Mouse (Mus musculus): ENCODE data around the gene Fkbp5. TPM values are rescaled to one million over a fixed set of nuclear protein-coding genes. Genes with fewer than 3 reads are reported as not detected.
A peak's percentile ranks its signal among the peaks of the same experiment; 100 is the strongest.

Gene Fkbp5
- polyA plus RNA-seq, 1 experiment from 2014 or later = 10.0 TPM

DNA sequence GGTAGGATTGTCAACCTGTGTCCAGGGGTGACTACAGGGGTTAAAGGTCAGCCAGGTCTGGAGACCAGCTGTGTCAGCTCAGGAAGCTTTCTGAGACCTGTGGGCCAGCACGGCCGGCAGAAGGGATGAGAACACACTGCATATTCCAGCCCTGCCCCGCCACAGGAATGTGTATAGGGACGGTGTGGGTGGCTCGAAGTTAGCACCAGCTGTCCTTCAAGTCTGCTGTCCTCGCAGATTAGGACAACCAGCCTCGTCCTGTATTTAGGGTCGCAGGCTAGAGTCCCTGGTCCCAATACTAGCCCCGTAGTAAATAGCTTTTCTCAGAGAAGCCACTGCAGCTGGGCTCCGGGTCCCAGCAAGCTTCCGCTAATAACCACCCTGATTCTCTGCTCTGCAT lies 31.2 kb upstream of the Fkbp5 start:
- no peaks in the 10 kb centered on the region for H3K27me3 ChIP-seq (ENCODE audit: control insufficient read depth, insufficient read depth, low read length)
- H3K4me2 ChIP-seq (replicated peaks; ENCODE audit: low read depth, low read length) = no peak overlapping the region
- H3K9me3 ChIP-seq (ENCODE audit: control insufficient read depth, low read length) = no peaks in the 10 kb centered on the region
- 66% methylated on average over 11 of the region's 11 CpGs for WGBS
- no peaks in the 10 kb centered on the region for H3K36me3 ChIP-seq (ENCODE audit: control insufficient read depth, insufficient read depth, low read length)
- H3K27ac ChIP-seq (ENCODE audit: low read depth, low read length) = no peak overlapping the region
- H3K4me1 ChIP-seq (ENCODE audit: control insufficient read depth, insufficient read depth, low read length) = no peaks in the 10 kb centered on the region
- no peak overlapping the region for H3K9ac ChIP-seq (ENCODE audit: low read depth, low read length)
- H3K4me3 ChIP-seq (ENCODE audit: low read length) = no peak overlapping the region
- no peak for ATAC-seq (ENCODE audit: low FRiP score, low TSS enrichment)

DNA sequence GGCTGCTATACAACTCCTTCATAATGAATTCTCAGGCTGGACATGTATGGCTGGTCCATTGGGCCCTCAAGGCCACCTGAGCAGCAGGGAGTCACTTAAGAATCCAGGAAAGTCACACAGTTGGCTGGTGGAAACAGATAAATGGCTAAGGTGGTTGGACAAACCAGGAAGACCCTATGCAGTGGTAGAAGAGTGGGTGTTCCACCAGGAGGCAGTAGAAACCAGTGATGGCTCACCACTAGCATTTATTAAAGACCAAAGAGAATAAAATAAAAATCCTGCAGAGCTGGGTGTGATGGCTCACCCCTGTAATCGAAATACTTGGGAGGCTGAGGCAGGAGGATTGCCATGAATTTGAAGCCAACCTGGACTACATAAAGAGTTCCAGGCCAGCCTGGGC lies 29.6 kb upstream of the Fkbp5 start:
- ATAC-seq (ENCODE audit: low FRiP score, low TSS enrichment) = no peak
- Histone ChIP-seq H3K9me3 (ENCODE audit: control insufficient read depth, low read length) (peaks cover under 1% of the 10 kb centered on the region; the same call in 1 of the 2 replicates), H3K27me3 (ENCODE audit: control insufficient read depth, insufficient read depth, low read length) (no peaks in the 10 kb centered on the region), H3K36me3 (ENCODE audit: control insufficient read depth, insufficient read depth, low read length) (no peaks in the 10 kb centered on the region), H3K4me3 (ENCODE audit: low read length) (no peak overlapping the region), H3K4me1 (ENCODE audit: control insufficient read depth, insufficient read depth, low read length) (no peaks in the 10 kb centered on the region), H3K4me2 (replicated peaks; ENCODE audit: low read depth, low read length) (no peak overlapping the region), H3K9ac (ENCODE audit: low read depth, low read length) (no peak overlapping the region), H3K27ac (ENCODE audit: low read depth, low read length) (no peak overlapping the region)
- 95% methylated on average over 1 of the region's 1 CpGs for WGBS

- H3K4me3 ChIP-seq (ENCODE audit: low read length) = no peak overlapping the region
- 53% methylated on average over 12 of the region's 12 CpGs for WGBS
- H3K4me2 ChIP-seq (replicated peaks; ENCODE audit: low read depth, low read length) = no peak overlapping the region
- ATAC-seq (ENCODE audit: low FRiP score, low TSS enrichment) = no peak
- peaks cover 10% of the 10 kb centered on the region; the same call in 1 of the 2 replicates for H3K9me3 ChIP-seq (ENCODE audit: control insufficient read depth, low read length)
- H3K36me3 ChIP-seq (ENCODE audit: control insufficient read depth, insufficient read depth, low read length) = no peaks in the 10 kb centered on the region
- H3K9ac ChIP-seq (ENCODE audit: low read depth, low read length) = no peak overlapping the region
- H3K27ac ChIP-seq (ENCODE audit: low read depth, low read length) = no peak overlapping the region
- no peaks in the 10 kb centered on the region for H3K27me3 ChIP-seq (ENCODE audit: control insufficient read depth, insufficient read depth, low read length)
- no peaks in the 10 kb centered on the region for H3K4me1 ChIP-seq (ENCODE audit: control insufficient read depth, insufficient read depth, low read length)
Measured at GRCm38 (mm10) chr17:28537881-28538280, 20.6 kb upstream of the Fkbp5 start.

DNA sequence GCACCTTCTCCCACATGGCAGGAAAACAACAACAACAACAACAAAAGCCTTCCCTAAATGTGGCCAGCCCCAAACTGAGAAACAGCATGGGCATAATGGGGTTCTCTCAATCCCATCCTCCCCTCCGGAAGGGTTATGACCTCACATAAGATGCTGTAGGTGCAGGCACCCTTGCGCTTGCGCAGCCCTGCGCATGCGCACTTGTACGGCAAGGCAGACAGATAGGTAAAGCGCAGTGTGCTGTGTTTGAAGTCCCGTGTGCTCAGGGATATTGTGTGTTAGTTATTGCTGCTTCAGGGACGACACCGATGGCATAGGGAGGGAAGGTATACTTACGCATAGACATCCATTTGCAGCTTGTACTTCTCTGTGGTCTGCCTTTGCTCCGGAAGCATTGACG lies 16.0 kb upstream of the Fkbp5 start:
- H3K4me3 ChIP-seq (ENCODE audit: low read length) = no peak overlapping the region
- ATAC-seq (ENCODE audit: low FRiP score, low TSS enrichment) = no peak
- no peaks in the 10 kb centered on the region for H3K4me1 ChIP-seq (ENCODE audit: control insufficient read depth, insufficient read depth, low read length)
- no peaks in the 10 kb centered on the region for H3K36me3 ChIP-seq (ENCODE audit: control insufficient read depth, insufficient read depth, low read length)
- no peak overlapping the region for H3K27ac ChIP-seq (ENCODE audit: low read depth, low read length)
- 89% methylated on average over 13 of the region's 13 CpGs for WGBS
- no peak overlapping the region for H3K9ac ChIP-seq (ENCODE audit: low read depth, low read length)
- no peaks in the 10 kb centered on the region for H3K27me3 ChIP-seq (ENCODE audit: control insufficient read depth, insufficient read depth, low read length)
- no peaks in the 10 kb centered on the region for H3K9me3 ChIP-seq (ENCODE audit: control insufficient read depth, low read length)
- H3K4me2 ChIP-seq (replicated peaks; ENCODE audit: low read depth, low read length) = no peak overlapping the region

GRCm38 (mm10) chr17:28532557-28532956 lies 15.2 kb upstream of the Fkbp5 start:
- ATAC-seq (ENCODE audit: low FRiP score, low TSS enrichment) = no peak
- 77% methylated on average over 7 of the region's 7 CpGs for WGBS
- Histone ChIP-seq H3K9me3 (ENCODE audit: control insufficient read depth, low read length) (no peaks in the 10 kb centered on the region), H3K4me1 (ENCODE audit: control insufficient read depth, insufficient read depth, low read length) (peaks cover 3% of the 10 kb centered on the region; the same call in 1 of the 2 replicates), H3K27ac (ENCODE audit: low read depth, low read length) (no peak overlapping the region), H3K4me3 (ENCODE audit: low read length) (no peak overlapping the region), H3K36me3 (ENCODE audit: control insufficient read depth, insufficient read depth, low read length) (no peaks in the 10 kb centered on the region), H3K9ac (ENCODE audit: low read depth, low read length) (no peak overlapping the region), H3K27me3 (ENCODE audit: control insufficient read depth, insufficient read depth, low read length) (no peaks in the 10 kb centered on the region), H3K4me2 (replicated peaks; ENCODE audit: low read depth, low read length) (no peak overlapping the region)

DNA sequence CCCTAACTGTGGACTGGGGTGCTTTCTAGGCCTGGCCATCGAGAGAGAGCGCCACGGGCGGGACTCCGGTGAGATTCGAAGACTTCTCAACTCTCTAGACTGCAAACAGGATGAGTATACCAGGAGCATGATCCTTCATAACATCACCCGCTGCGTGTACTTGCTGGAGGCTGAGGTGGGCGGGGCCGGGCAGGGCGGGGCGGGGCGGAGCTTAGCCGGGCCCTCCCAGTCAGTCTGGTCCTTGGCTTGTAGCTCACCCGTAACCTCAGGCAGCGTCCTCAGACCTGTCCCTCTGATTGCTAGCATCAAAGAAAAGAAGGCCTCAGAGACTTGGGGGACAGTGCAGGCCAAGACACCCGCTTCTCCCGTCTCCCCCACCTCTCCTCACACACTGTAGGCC lies 14.6 kb upstream of the Fkbp5 start:
- no peaks in the 10 kb centered on the region for H3K9me3 ChIP-seq (ENCODE audit: control insufficient read depth, low read length)
- H3K36me3 ChIP-seq (ENCODE audit: control insufficient read depth, insufficient read depth, low read length) = no peaks in the 10 kb centered on the region
- ATAC-seq (ENCODE audit: low FRiP score, low TSS enrichment) = 0 out of 2 replicates have a peak, but pooled peaks have one; percentile 18
- H3K4me3 ChIP-seq (ENCODE audit: low read length) = no peak overlapping the region
- H3K27me3 ChIP-seq (ENCODE audit: control insufficient read depth, insufficient read depth, low read length) = no peaks in the 10 kb centered on the region
- peaks cover 5% of the 10 kb centered on the region; the same call in 1 of the 2 replicates for H3K4me1 ChIP-seq (ENCODE audit: control insufficient read depth, insufficient read depth, low read length)
- H3K27ac ChIP-seq (ENCODE audit: low read depth, low read length) = no peak overlapping the region
- peak overlapping the region; percentile 13 for H3K4me2 ChIP-seq (replicated peaks; ENCODE audit: low read depth, low read length)
- H3K9ac ChIP-seq (ENCODE audit: low read depth, low read length) = no peak overlapping the region
- 12% methylated on average over 18 of the region's 18 CpGs for WGBS

DNA sequence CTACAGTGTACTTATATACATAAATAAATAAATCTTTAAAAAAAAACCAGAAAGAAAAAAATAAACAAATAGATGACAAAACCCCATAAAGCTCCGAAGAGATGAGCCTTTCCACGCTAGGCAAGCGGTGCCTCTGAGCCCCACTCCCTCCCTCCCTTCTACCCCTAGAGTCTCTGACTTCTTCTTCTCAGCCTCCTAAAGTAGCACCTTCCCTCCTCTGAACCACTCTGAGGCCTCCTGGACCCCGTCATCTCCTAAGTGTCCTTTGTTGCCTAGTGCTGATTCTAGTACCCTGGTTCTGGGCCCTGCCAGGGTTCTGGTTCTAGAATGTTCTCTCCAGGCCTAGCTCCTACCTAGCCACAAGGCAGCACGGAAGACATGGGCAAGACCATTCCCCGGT lies 13.2 kb upstream of the Fkbp5 start, which contains the start of gene Armc12:
TSS of gene Armc12 (plus strand) at position 301 of the 400 bp plus-strand sequence.
- H3K4me2 ChIP-seq (replicated peaks; ENCODE audit: low read depth, low read length) = no peak within 1 kb of the TSS

DNA sequence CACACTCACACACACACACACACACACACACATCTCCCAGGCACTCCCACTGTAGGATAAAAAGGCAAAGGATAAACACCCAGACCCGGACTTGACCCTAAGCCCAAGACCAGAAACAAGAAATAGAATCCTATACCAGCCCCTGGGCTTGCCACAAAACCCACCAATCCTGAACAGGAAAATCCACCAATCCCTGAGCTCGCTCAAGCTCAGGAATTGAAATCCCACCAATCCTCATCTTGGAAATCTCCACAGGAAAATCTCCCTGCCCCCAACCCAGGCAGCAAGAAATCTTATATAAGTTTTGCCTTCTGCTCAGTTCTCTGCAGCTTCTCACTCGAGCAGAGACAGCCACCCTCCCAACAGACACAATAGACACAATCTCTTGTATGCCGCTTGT lies 11.8 kb upstream of the Fkbp5 start:
- Histone ChIP-seq H3K27me3 (ENCODE audit: control insufficient read depth, insufficient read depth, low read length) (no peaks in the 10 kb centered on the region), H3K4me1 (ENCODE audit: control insufficient read depth, insufficient read depth, low read length) (peaks cover 5% of the 10 kb centered on the region; the same call in 1 of the 2 replicates), H3K36me3 (ENCODE audit: control insufficient read depth, insufficient read depth, low read length) (no peaks in the 10 kb centered on the region), H3K4me3 (ENCODE audit: low read length) (no peak overlapping the region), H3K9ac (ENCODE audit: low read depth, low read length) (no peak overlapping the region), H3K4me2 (replicated peaks; ENCODE audit: low read depth, low read length) (no peak overlapping the region), H3K27ac (ENCODE audit: low read depth, low read length) (no peak overlapping the region), H3K9me3 (ENCODE audit: control insufficient read depth, low read length) (no peaks in the 10 kb centered on the region)
- ATAC-seq (ENCODE audit: low FRiP score, low TSS enrichment) = no peak
- 65% methylated on average over 4 of the region's 4 CpGs for WGBS

More for the DNA sequence above, 13.2 kb upstream of the Fkbp5 start, which contains the start of gene Armc12:
- 86% methylated on average over 6 of the region's 6 CpGs for WGBS
- Histone ChIP-seq H3K9ac (ENCODE audit: low read depth, low read length) (no peak within 1 kb of the TSS), H3K27ac (ENCODE audit: low read depth, low read length) (no peak within 1 kb of the TSS), H3K9me3 (ENCODE audit: control insufficient read depth, low read length) (no peaks in the 10 kb centered on the region), H3K4me1 (ENCODE audit: control insufficient read depth, insufficient read depth, low read length) (peaks cover 5% of the 10 kb centered on the region; the same call in 1 of the 2 replicates), H3K36me3 (ENCODE audit: control insufficient read depth, insufficient read depth, low read length) (no peaks in the 10 kb centered on the region), H3K4me3 (ENCODE audit: low read length) (no peak within 1 kb of the TSS), H3K27me3 (ENCODE audit: control insufficient read depth, insufficient read depth, low read length) (no peaks in the 10 kb centered on the region)
- no peak for ATAC-seq (ENCODE audit: low FRiP score, low TSS enrichment)

DNA sequence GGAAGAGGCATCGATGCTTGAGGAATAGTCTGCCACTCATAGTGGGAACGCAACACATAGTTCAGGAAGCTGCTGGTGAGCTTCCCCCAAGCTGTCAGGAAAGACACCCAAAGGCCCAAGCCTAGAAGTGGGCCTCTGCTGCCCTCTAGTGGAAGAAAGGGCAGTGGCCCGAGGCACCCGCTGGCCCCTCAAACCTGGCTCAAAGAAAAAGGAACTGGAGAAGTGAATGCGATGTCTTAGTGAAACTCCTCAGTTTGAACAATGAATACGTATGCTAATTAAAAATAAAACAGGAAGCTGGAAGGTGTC lies 10.7 kb upstream of the Fkbp5 start:
- Histone ChIP-seq H3K4me3 (ENCODE audit: low read length) (no peak overlapping the region), H3K9ac (ENCODE audit: low read depth, low read length) (no peak overlapping the region), H3K9me3 (ENCODE audit: control insufficient read depth, low read length) (no peaks in the 10 kb centered on the region), H3K27ac (ENCODE audit: low read depth, low read length) (no peak overlapping the region), H3K4me2 (replicated peaks; ENCODE audit: low read depth, low read length) (no peak overlapping the region; the same call in 1 of the 2 replicates), H3K36me3 (ENCODE audit: control insufficient read depth, insufficient read depth, low read length) (no peaks in the 10 kb centered on the region), H3K27me3 (ENCODE audit: control insufficient read depth, insufficient read depth, low read length) (no peaks in the 10 kb centered on the region), H3K4me1 (ENCODE audit: control insufficient read depth, insufficient read depth, low read length) (peaks cover 8% of the 10 kb centered on the region; the same call in 1 of the 2 replicates)
- WGBS = under 1% methylated on average over 6 of the region's 6 CpGs
- no peak for ATAC-seq (ENCODE audit: low FRiP score, low TSS enrichment)
